Mouse (Mus musculus): ENCODE results near the gene Cfap298. TPM values are rescaled to one million over a fixed set of nuclear protein-coding genes. Genes with fewer than 3 reads are reported as not detected.
A peak's percentile ranks its signal among the peaks of the same experiment; 100 is the strongest.

Cfap298 gene
- polyA plus RNA-seq, 1 experiment from 2014 or later = 54.4 TPM

DNA sequence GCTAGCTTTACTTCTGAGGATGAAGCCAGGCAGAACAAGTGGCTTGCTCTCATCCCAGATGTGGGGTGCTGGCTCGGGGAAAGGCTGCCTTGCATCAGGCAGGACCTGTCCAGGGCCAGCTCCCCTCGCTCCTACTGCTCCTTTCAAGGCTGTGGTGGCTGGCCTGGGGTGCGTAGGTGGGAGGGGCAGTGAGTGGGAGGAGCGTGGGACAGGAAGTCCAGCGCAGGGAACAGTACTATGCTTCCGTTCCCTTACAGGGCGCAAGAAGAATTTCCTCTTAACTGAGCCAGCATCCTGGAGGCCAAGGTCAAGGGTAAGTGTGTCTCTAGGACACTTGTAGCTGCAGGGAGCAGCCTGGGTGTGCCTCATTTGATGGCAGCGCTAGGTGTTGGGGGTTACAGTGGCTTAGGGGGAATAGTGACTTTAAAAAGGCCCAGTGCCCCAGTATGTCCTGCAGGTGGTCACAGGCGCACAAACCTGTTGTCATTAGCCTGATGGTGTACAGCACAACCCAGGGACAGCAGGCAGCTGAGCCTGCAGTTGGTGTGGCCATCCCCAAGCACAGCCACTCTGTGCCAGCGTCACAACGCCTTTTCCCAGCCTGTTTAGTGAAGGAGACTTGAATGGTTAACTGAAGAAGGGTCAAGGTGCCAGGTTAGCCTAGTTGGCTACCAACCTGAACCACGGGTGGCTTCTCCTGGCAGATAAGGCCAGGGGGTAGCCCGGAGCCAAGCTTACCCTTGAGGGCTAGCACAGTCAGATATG is 10.1 kb downstream of the Cfap298 start:
- Histone ChIP-seq H3K9ac (ENCODE audit: low read length) (no peak overlapping the region), H3K4me2 (ENCODE audit: low read depth, low read length) (no peak overlapping the region), H3K4me1 (ENCODE audit: control insufficient read depth, insufficient read depth, low read length) (peaks cover 11% of the 10 kb centered on the region; the same call in 1 of the 2 replicates), H3K36me3 (ENCODE audit: control insufficient read depth, insufficient read depth) (peaks cover 5% of the 10 kb centered on the region; the same call in 1 of the 2 replicates), H3K4me3 (ENCODE audit: low read length) (no peak overlapping the region), H3K27me3 (ENCODE audit: control insufficient read depth, insufficient read depth, low read length) (no peaks in the 10 kb centered on the region), H3K9me3 (replicated peaks; ENCODE audit: control insufficient read depth, low read length) (peaks cover 3% of the 10 kb centered on the region; the same call in 1 of the 2 replicates), H3K27ac (ENCODE audit: low read length) (peak overlapping the region; percentile 7)
- peak; percentile 34; the same call in 1 of the 2 replicates for ATAC-seq (replicated peaks; ENCODE audit: extremely low read depth, insufficient read depth, low FRiP score)
- 75% methylated on average over 13 of the region's 13 CpGs for WGBS

DNA sequence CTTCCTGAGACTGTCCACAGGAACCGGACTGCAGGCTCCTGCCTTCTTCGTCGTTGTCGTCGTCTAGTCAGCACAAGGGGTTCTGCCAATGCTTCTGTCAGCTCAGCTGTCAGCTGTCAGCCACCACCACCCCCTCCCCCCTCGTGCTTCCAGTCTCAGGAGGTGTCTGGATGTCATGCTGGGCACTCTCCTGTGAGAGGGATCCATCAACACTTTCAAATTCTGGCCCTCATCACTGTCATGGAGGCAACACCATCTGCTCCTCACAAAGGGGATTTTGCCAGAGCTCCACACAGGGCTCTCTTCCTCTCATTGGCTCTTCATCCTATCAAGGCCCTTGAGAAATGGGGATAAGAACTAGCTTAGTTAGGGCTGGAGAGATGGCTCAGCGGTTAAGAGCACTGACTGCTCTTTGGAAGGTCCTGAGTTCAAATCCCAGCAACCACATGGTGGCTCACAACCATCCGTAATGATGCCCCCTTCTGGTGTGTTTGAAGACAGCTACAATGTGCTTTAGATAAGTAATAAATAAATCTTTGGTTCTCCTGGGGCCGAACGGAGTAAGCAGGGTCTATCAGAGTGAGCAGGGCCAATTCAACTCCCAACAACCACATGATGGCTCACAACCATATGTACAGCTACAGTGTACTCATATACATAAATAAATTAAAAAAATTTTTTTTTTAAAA is 13.3 kb downstream of the Cfap298 start:
- 25% methylated on average over 10 of the region's 10 CpGs for WGBS
- H3K27ac ChIP-seq (ENCODE audit: low read length) = 0 out of 2 replicates have a peak overlapping the region, but pooled peaks have one; percentile 14
- no peak overlapping the region for H3K4me2 ChIP-seq (ENCODE audit: low read depth, low read length)
- H3K36me3 ChIP-seq (ENCODE audit: control insufficient read depth, insufficient read depth) = peaks cover 3% of the 10 kb centered on the region; the same call in 1 of the 2 replicates
- ATAC-seq (replicated peaks; ENCODE audit: extremely low read depth, insufficient read depth, low FRiP score) = peak; percentile 81
- H3K4me1 ChIP-seq (ENCODE audit: control insufficient read depth, insufficient read depth, low read length) = peaks cover 11% of the 10 kb centered on the region; the same call in 1 of the 2 replicates
- H3K9ac ChIP-seq (ENCODE audit: low read length) = no peak overlapping the region
- peaks cover 9% of the 10 kb centered on the region for H3K9me3 ChIP-seq (replicated peaks; ENCODE audit: control insufficient read depth, low read length)
- peaks cover 5% of the 10 kb centered on the region; the same call in 1 of the 2 replicates for H3K27me3 ChIP-seq (ENCODE audit: control insufficient read depth, insufficient read depth, low read length)
- H3K4me3 ChIP-seq (ENCODE audit: low read length) = no peak overlapping the region

DNA sequence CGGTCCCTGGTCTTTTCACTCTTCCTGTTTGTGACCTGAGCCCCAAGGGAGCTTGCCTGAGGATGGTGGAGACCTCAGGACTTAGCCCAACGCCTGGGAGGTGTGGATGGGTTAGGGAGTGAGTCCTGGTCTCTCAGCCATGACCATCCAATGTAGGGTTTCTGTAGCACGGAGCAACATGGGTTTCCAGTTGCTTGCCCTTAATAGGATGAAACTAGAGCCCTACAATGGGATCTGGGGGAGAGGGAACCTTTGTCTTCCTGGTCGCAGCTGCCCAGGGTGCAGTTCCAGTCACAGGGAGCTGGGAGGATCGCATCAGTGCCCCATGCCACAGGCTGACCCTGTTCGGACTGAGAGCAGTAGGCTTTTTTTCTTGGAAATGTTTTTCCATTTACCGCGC is 17.8 kb downstream of the Cfap298 start:
- H3K27me3 ChIP-seq (ENCODE audit: control insufficient read depth, insufficient read depth, low read length) = peaks cover 7% of the 10 kb centered on the region; the same call in 1 of the 2 replicates
- peaks cover 13% of the 10 kb centered on the region; the same call in 1 of the 2 replicates for H3K4me1 ChIP-seq (ENCODE audit: control insufficient read depth, insufficient read depth, low read length)
- no peak overlapping the region for H3K4me3 ChIP-seq (ENCODE audit: low read length)
- no peak overlapping the region for H3K27ac ChIP-seq (ENCODE audit: low read length)
- ATAC-seq (replicated peaks; ENCODE audit: extremely low read depth, insufficient read depth, low FRiP score) = no peak
- no peak overlapping the region for H3K9ac ChIP-seq (ENCODE audit: low read length)
- peaks cover 6% of the 10 kb centered on the region; the same call in 1 of the 2 replicates for H3K9me3 ChIP-seq (replicated peaks; ENCODE audit: control insufficient read depth, low read length)
- no peak overlapping the region for H3K4me2 ChIP-seq (ENCODE audit: low read depth, low read length)
- 82% methylated on average over 8 of the region's 8 CpGs for WGBS
- peaks cover under 1% of the 10 kb centered on the region; the same call in 1 of the 2 replicates for H3K36me3 ChIP-seq (ENCODE audit: control insufficient read depth, insufficient read depth)

DNA sequence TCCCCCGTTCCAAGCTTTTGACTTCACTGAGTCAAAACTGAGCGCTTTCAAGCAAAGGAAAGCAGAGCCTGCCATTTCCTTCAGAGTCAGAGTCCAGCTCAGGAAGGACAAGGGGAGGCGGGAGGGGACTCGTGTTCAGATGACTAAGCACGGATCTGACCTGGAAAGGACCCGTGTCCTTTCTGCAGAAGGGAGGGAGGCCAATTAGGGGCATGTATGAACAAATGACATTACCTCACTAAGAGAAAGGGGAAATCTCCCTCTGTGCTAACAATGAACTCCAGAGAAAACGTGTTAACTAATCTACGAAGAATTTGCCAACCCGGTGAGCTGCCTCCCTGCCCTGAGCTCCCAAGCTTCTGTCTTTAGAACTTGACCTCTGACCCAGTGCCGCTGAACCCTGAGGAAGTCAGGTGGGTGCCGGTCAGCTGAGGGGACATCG is 18.9 kb downstream of the Cfap298 start:
- peak; percentile 77 for ATAC-seq (replicated peaks; ENCODE audit: extremely low read depth, insufficient read depth, low FRiP score)
- peaks cover 6% of the 10 kb centered on the region; the same call in 1 of the 2 replicates for H3K4me1 ChIP-seq (ENCODE audit: control insufficient read depth, insufficient read depth, low read length)
- peak overlapping the region; percentile 69 for H3K27ac ChIP-seq (ENCODE audit: low read length)
- H3K36me3 ChIP-seq (ENCODE audit: control insufficient read depth, insufficient read depth) = no peaks in the 10 kb centered on the region
- no peak overlapping the region for H3K4me3 ChIP-seq (ENCODE audit: low read length)
- no peak overlapping the region for H3K9ac ChIP-seq (ENCODE audit: low read length)
- H3K27me3 ChIP-seq (ENCODE audit: control insufficient read depth, insufficient read depth, low read length) = peaks cover 7% of the 10 kb centered on the region; the same call in 1 of the 2 replicates
- peak overlapping the region; percentile 24; the same call in 1 of the 2 replicates for H3K4me2 ChIP-seq (ENCODE audit: low read depth, low read length)
- peaks cover 6% of the 10 kb centered on the region; the same call in 1 of the 2 replicates for H3K9me3 ChIP-seq (replicated peaks; ENCODE audit: control insufficient read depth, low read length)
- WGBS = 21% methylated on average over 12 of the region's 12 CpGs

DNA sequence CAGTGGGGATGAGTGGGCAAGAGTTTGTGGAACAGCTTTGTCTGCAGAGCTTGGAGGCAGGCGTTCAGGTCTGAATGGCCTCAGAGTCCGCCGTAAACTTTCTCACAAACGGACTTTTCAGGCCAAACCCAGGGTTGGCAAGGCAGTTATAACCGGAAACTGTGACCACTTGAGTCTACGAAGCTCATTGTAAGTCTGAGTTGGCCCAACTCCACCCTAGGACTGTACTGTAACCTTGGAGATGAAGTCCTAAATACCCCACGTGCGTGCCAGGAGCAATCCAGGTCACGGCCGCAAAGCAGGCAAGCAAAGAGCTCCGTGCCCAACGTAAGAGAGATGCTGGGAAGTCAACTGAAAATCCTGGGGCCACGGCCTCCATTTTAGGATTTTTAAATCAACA is 23.1 kb downstream of the Cfap298 start:
- Histone ChIP-seq H3K9me3 (replicated peaks; ENCODE audit: control insufficient read depth, low read length) (no peaks in the 10 kb centered on the region), H3K4me2 (ENCODE audit: low read depth, low read length) (no peak overlapping the region), H3K9ac (ENCODE audit: low read length) (no peak overlapping the region), H3K27me3 (ENCODE audit: control insufficient read depth, insufficient read depth, low read length) (0 out of 2 replicates have a peak, but pooled peaks cover 3% of the 10 kb centered on the region), H3K36me3 (ENCODE audit: control insufficient read depth, insufficient read depth) (no peaks in the 10 kb centered on the region), H3K27ac (ENCODE audit: low read length) (no peak overlapping the region), H3K4me3 (ENCODE audit: low read length) (no peak overlapping the region), H3K4me1 (ENCODE audit: control insufficient read depth, insufficient read depth, low read length) (0 out of 2 replicates have a peak, but pooled peaks cover 2% of the 10 kb centered on the region)
- no peak for ATAC-seq (replicated peaks; ENCODE audit: extremely low read depth, insufficient read depth, low FRiP score)
- 84% methylated on average over 13 of the region's 13 CpGs for WGBS

DNA sequence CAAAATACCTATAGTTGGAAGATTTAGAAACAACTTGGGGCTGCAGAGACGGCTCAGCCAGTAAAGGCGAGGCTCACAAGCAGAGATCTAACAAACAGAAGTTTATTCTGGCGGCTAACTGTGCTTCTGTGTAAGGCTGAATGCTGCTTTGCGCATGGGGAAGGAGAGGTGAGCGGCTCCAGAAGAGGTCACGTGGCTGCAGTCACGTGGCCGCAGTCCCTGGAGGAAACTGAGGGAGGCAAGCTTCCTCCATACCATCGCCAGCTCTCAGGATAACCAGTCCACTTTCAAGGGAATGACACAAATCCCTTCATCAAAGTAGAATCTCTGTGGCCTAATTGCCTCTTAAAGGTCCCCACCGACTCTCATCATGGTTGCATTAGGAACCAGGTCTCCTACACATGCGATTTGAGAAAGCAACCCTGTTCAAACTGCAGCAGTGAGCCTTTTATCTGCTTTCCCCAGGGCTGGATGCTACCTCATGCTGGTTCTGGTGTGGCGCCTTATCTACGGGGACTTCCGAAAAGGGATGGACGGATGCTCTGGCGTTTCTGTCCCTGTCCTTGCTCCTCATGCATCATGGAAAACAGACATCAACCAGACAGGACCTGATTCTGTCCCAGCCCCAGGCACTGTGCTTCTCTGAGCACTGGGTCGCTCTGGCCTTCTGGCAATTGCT is 23.9 kb downstream of the Cfap298 start:
- Histone ChIP-seq H3K9me3 (replicated peaks; ENCODE audit: control insufficient read depth, low read length) (no peaks in the 10 kb centered on the region), H3K4me1 (ENCODE audit: control insufficient read depth, insufficient read depth, low read length) (0 out of 2 replicates have a peak, but pooled peaks cover 1% of the 10 kb centered on the region), H3K27ac (ENCODE audit: low read length) (no peak overlapping the region), H3K9ac (ENCODE audit: low read length) (no peak overlapping the region), H3K4me2 (ENCODE audit: low read depth, low read length) (no peak overlapping the region), H3K27me3 (ENCODE audit: control insufficient read depth, insufficient read depth, low read length) (no peaks in the 10 kb centered on the region), H3K36me3 (ENCODE audit: control insufficient read depth, insufficient read depth) (no peaks in the 10 kb centered on the region), H3K4me3 (ENCODE audit: low read length) (no peak overlapping the region)
- ATAC-seq (replicated peaks; ENCODE audit: extremely low read depth, insufficient read depth, low FRiP score) = 0 out of 2 replicates have a peak, but pooled peaks have one; percentile 59
- WGBS = 68% methylated on average over 17 of the region's 17 CpGs

DNA sequence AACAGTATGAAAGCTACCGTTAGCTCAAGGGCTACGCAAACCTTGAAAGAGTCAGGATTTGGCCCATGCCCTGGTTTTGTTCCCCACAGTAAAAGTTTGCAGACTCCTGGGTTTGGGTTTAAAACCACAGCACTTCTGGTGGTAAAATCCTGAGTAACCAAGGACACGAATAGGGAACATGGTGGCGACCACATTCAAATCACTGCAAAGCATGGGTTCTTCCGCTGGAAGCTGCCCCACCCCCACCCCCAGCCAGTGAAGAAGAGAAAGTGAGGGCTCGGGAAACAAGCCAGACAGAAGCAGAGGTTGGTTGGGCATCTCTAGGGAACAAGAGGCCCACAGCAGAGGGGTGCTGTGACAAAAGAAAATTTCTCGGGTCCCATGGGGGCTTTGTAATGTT is 27.7 kb downstream of the Cfap298 start:
- ATAC-seq (replicated peaks; ENCODE audit: extremely low read depth, insufficient read depth, low FRiP score) = no peak
- no peaks in the 10 kb centered on the region for H3K36me3 ChIP-seq (ENCODE audit: control insufficient read depth, insufficient read depth)

DNA sequence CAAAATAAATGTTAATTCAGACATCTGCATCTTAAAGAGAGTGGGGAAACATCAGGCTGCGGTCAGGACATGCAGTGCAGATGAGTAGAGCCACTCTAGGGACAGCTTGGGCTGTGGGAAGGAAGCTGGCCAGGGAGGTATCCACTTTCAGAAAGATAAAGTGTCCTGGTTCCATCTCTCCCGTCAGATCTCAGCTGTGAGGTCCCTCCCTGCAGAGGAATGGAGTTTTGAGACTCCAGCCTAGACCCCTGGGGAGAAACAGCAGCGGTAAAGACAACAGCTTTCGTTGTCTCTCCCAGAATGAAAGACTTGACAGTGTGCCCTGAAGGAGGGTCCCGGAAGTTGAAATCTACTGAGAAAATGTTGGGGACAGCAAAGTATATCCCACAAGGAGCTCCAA is 31.6 kb downstream of the Cfap298 start:
- H3K4me2 ChIP-seq (ENCODE audit: low read depth, low read length) = no peak overlapping the region
- H3K27me3 ChIP-seq (ENCODE audit: control insufficient read depth, insufficient read depth, low read length) = no peaks in the 10 kb centered on the region
- peaks cover 3% of the 10 kb centered on the region; the same call in 1 of the 2 replicates for H3K4me1 ChIP-seq (ENCODE audit: control insufficient read depth, insufficient read depth, low read length)
- ATAC-seq (replicated peaks; ENCODE audit: extremely low read depth, insufficient read depth, low FRiP score) = 0 out of 2 replicates have a peak, but pooled peaks have one; percentile 37
- no peak overlapping the region for H3K9ac ChIP-seq (ENCODE audit: low read length)
- H3K9me3 ChIP-seq (replicated peaks; ENCODE audit: control insufficient read depth, low read length) = no peaks in the 10 kb centered on the region
- H3K4me3 ChIP-seq (ENCODE audit: low read length) = no peak overlapping the region
- no peak overlapping the region for H3K27ac ChIP-seq (ENCODE audit: low read length)
- 37% methylated on average over 5 of the region's 5 CpGs for WGBS
- no peaks in the 10 kb centered on the region for H3K36me3 ChIP-seq (ENCODE audit: control insufficient read depth, insufficient read depth)

More for the DNA sequence above, 27.7 kb downstream of the Cfap298 start:
- Histone ChIP-seq H3K27ac (ENCODE audit: low read length) (no peak overlapping the region), H3K9ac (ENCODE audit: low read length) (no peak overlapping the region), H3K4me1 (ENCODE audit: control insufficient read depth, insufficient read depth, low read length) (no peaks in the 10 kb centered on the region), H3K9me3 (replicated peaks; ENCODE audit: control insufficient read depth, low read length) (no peaks in the 10 kb centered on the region), H3K27me3 (ENCODE audit: control insufficient read depth, insufficient read depth, low read length) (no peaks in the 10 kb centered on the region), H3K4me2 (ENCODE audit: low read depth, low read length) (no peak overlapping the region), H3K4me3 (ENCODE audit: low read length) (no peak overlapping the region)
- WGBS = 63% methylated on average over 7 of the region's 7 CpGs

Measured in heart, embryonic 16.5 days (tissue).